Mouse (Mus musculus): ENCODE results near the gene Mrps26. TPM values are rescaled to one million over a fixed set of nuclear protein-coding genes. Genes with fewer than 3 reads are reported as not detected.
A peak's percentile ranks its signal among the peaks of the same experiment; 100 is the strongest.

Gene Mrps26
- polyA plus RNA-seq, 1 experiment from 2014 or later: 97.0 TPM

GRCm38 (mm10) chr2:130577021-130577420, 13.5 kb downstream of the Mrps26 start:
- Histone ChIP-seq H3K9ac (no peak overlapping the region), H3K9me3 (no peaks in the 10 kb centered on the region), H3K4me1 (peaks cover 17% of the 10 kb centered on the region; the same call in 1 of the 2 replicates), H3K27me3 (replicated peaks) (peaks cover 78% of the 10 kb centered on the region), H3K36me3 (replicated peaks) (no peaks in the 10 kb centered on the region), H3K4me2 (peak overlapping the region; percentile 50; the same call in 1 of the 2 replicates), H3K4me3 (no peak overlapping the region), H3K27ac (no peak overlapping the region)
- WGBS: 5% methylated on average over 9 of the region's 9 CpGs
- no peak for ATAC-seq (replicated peaks)

GRCm38 (mm10) chr2:130577632-130578031, 14.1 kb downstream of the Mrps26 start:
- WGBS: 5% methylated on average over 12 of the region's 12 CpGs
- no peak overlapping the region for H3K4me3 ChIP-seq
- peaks cover 17% of the 10 kb centered on the region; the same call in 1 of the 2 replicates for H3K4me1 ChIP-seq
- no peak overlapping the region for H3K9ac ChIP-seq
- H3K9me3 ChIP-seq: no peaks in the 10 kb centered on the region
- H3K4me2 ChIP-seq: no peak overlapping the region
- no peak overlapping the region for H3K27ac ChIP-seq
- H3K27me3 ChIP-seq (replicated peaks): peaks cover 84% of the 10 kb centered on the region
- 0 out of 2 replicates have a peak, but pooled peaks have one; percentile 7 for ATAC-seq (replicated peaks)
- no peaks in the 10 kb centered on the region for H3K36me3 ChIP-seq (replicated peaks)

GRCm38 (mm10) chr2:130578148-130578547, 14.6 kb downstream of the Mrps26 start:
- no peak overlapping the region for H3K9ac ChIP-seq
- H3K4me1 ChIP-seq: peaks cover 17% of the 10 kb centered on the region; the same call in 1 of the 2 replicates
- H3K36me3 ChIP-seq (replicated peaks): no peaks in the 10 kb centered on the region
- no peak overlapping the region for H3K27ac ChIP-seq
- H3K9me3 ChIP-seq: no peaks in the 10 kb centered on the region
- peaks cover 88% of the 10 kb centered on the region for H3K27me3 ChIP-seq (replicated peaks)
- H3K4me2 ChIP-seq: no peak overlapping the region
- 7% methylated on average over 11 of the region's 11 CpGs for WGBS
- no peak for ATAC-seq (replicated peaks)
- no peak overlapping the region for H3K4me3 ChIP-seq

- Histone ChIP-seq H3K36me3 (replicated peaks) (no peaks in the 10 kb centered on the region), H3K27ac (no peak overlapping the region), H3K9ac (no peak overlapping the region), H3K4me1 (peaks cover 17% of the 10 kb centered on the region; the same call in 1 of the 2 replicates), H3K4me2 (no peak overlapping the region), H3K9me3 (no peaks in the 10 kb centered on the region), H3K4me3 (no peak overlapping the region), H3K27me3 (replicated peaks) (peaks cover 81% of the 10 kb centered on the region)
- 6% methylated on average over 8 of the region's 8 CpGs for WGBS
- no peak for ATAC-seq (replicated peaks)
Measured at GRCm38 (mm10) chr2:130579791-130580190, 16.2 kb downstream of the Mrps26 start.

GRCm38 (mm10) chr2:130581201-130581600, 17.7 kb downstream of the Mrps26 start:
- H3K4me2 ChIP-seq: peak overlapping the region; percentile 45
- H3K4me1 ChIP-seq: peaks cover 14% of the 10 kb centered on the region; the same call in 1 of the 2 replicates
- H3K9me3 ChIP-seq: no peaks in the 10 kb centered on the region
- ATAC-seq (replicated peaks): no peak
- 3% methylated on average over 16 of the region's 16 CpGs for WGBS
- H3K27ac ChIP-seq: no peak overlapping the region
- peaks cover 67% of the 10 kb centered on the region for H3K27me3 ChIP-seq (replicated peaks)
- H3K36me3 ChIP-seq (replicated peaks): no peaks in the 10 kb centered on the region
- no peak overlapping the region for H3K9ac ChIP-seq
- H3K4me3 ChIP-seq: peak overlapping the region; percentile 27

DNA sequence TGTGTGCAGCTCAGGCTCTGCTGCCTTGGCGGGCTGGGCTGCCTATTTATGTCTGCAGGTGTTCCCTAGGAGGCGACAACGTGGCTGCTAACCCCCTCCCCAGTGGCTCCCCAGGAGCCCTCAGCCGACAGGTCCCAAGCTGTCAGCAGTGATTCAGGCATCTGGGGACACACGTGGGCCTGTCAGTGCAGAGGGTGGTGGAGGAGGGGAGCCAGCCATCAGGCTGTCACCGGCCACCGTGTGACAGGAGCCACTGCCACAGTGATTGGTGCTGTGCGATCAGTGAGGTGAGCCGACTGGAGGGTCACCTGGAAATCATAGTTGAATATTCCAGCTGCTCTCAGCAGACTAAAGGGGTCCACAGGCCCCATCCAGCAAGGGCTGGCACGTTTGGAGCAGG, 19.0 kb downstream of the Mrps26 start, which contains the start of gene Avp:
Gene Avp, minus strand, starts transcription at position 3 of the 400 bp plus-strand sequence.
- H3K27me3 ChIP-seq (replicated peaks): peaks cover 54% of the 10 kb centered on the region
- H3K4me1 ChIP-seq: peaks cover 10% of the 10 kb centered on the region; the same call in 1 of the 2 replicates
- H3K9ac ChIP-seq: no peak within 1 kb of the TSS
- no peak within 1 kb of the TSS; the same call in 1 of the 2 replicates for H3K4me3 ChIP-seq
- no peak; the same call in 1 of the 2 replicates for ATAC-seq (replicated peaks)
- H3K9me3 ChIP-seq: no peaks in the 10 kb centered on the region
- no peak within 1 kb of the TSS for H3K27ac ChIP-seq
- no peaks in the 10 kb centered on the region for H3K36me3 ChIP-seq (replicated peaks)
- 33% methylated on average over 10 of the region's 10 CpGs for WGBS
- H3K4me2 ChIP-seq: no peak within 1 kb of the TSS

GRCm38 (mm10) chr2:130583902-130584560, 20.5 kb downstream of the Mrps26 start:
- Histone ChIP-seq H3K36me3 (replicated peaks) (no peaks in the 10 kb centered on the region), H3K9me3 (no peaks in the 10 kb centered on the region), H3K4me2 (no peak overlapping the region), H3K4me3 (no peak overlapping the region), H3K9ac (no peak overlapping the region), H3K4me1 (peaks cover 10% of the 10 kb centered on the region; the same call in 1 of the 2 replicates), H3K27ac (no peak overlapping the region), H3K27me3 (replicated peaks) (peaks cover 39% of the 10 kb centered on the region)
- WGBS: 80% methylated on average over 10 of the region's 10 CpGs
- no peak for ATAC-seq (replicated peaks)

DNA sequence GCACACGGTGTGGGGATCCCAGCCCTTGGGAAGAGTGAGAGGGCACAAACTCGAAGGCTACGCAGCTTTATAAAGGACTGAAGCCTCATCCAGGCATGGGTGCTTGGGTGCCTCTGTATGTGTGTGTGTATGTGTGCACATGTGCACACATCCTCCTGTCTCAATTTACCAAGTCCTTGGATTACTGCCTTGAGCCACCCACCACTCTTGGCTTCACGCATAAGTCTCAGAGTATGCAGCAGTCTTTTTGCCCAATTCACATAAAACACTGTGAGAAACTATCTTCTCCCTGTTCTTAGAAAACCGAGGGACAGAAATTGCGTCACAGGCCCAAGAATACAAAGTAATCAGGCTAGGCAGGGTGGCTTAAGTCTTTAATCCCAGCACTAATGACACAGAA, 22.5 kb downstream of the Mrps26 start:
- H3K36me3 ChIP-seq (replicated peaks): no peaks in the 10 kb centered on the region; the same call in 1 of the 2 replicates
- H3K27me3 ChIP-seq (replicated peaks): peaks cover 19% of the 10 kb centered on the region
- H3K4me3 ChIP-seq: no peak overlapping the region
- 83% methylated on average over 6 of the region's 6 CpGs for WGBS
- peaks cover 1% of the 10 kb centered on the region; the same call in 1 of the 2 replicates for H3K4me1 ChIP-seq
- no peak overlapping the region for H3K27ac ChIP-seq
- no peak overlapping the region for H3K4me2 ChIP-seq
- no peak overlapping the region for H3K9ac ChIP-seq
- no peaks in the 10 kb centered on the region for H3K9me3 ChIP-seq
- no peak for ATAC-seq (replicated peaks)

DNA sequence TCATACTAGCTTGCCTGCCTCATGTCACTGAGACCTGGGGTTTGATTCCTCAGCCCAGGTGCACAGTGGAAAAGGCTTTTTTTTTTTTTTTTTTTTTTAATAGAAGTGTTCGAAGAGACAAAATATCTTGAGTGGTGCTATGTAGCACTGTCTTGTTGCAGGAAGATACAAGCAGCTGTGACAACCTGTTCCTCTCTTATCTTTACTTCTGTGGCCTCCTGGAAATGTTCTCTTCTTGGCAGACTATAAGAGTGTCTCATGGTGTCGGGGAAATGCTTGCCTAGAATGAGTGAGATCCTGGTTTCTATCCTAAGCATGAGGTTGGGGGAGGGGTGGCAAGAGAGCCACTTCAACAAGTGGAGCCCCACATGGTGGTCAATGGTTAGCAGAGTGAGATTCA, 24.8 kb downstream of the Mrps26 start:
- no peaks in the 10 kb centered on the region for H3K9me3 ChIP-seq
- no peak overlapping the region for H3K4me2 ChIP-seq
- H3K36me3 ChIP-seq (replicated peaks): no peaks in the 10 kb centered on the region; the same call in 1 of the 2 replicates
- H3K9ac ChIP-seq: no peak overlapping the region
- no peak overlapping the region for H3K27ac ChIP-seq
- H3K4me1 ChIP-seq: no peaks in the 10 kb centered on the region
- no peak for ATAC-seq (replicated peaks)
- H3K27me3 ChIP-seq (replicated peaks): no peaks in the 10 kb centered on the region
- H3K4me3 ChIP-seq: no peak overlapping the region
- WGBS: 87% methylated on average over 2 of the region's 2 CpGs

GRCm38 (mm10) chr2:130589157-130589556, 25.6 kb downstream of the Mrps26 start:
- H3K4me1 ChIP-seq: no peaks in the 10 kb centered on the region
- H3K27me3 ChIP-seq (replicated peaks): no peaks in the 10 kb centered on the region
- no peak overlapping the region for H3K4me2 ChIP-seq
- H3K36me3 ChIP-seq (replicated peaks): no peaks in the 10 kb centered on the region; the same call in 1 of the 2 replicates
- H3K9me3 ChIP-seq: no peaks in the 10 kb centered on the region
- WGBS: 66% methylated on average over 4 of the region's 4 CpGs
- ATAC-seq (replicated peaks): no peak
- H3K9ac ChIP-seq: no peak overlapping the region
- no peak overlapping the region for H3K4me3 ChIP-seq
- H3K27ac ChIP-seq: no peak overlapping the region

- Histone ChIP-seq H3K4me3 (no peak overlapping the region), H3K4me2 (no peak overlapping the region), H3K27me3 (replicated peaks) (no peaks in the 10 kb centered on the region), H3K36me3 (replicated peaks) (no peaks in the 10 kb centered on the region; the same call in 1 of the 2 replicates), H3K4me1 (no peaks in the 10 kb centered on the region), H3K27ac (no peak overlapping the region), H3K9me3 (no peaks in the 10 kb centered on the region), H3K9ac (no peak overlapping the region)
- WGBS: 94% methylated on average over 2 of the region's 2 CpGs
- ATAC-seq (replicated peaks): no peak
Measured at GRCm38 (mm10) chr2:130589761-130590160, 26.2 kb downstream of the Mrps26 start.

- no peaks in the 10 kb centered on the region for H3K9me3 ChIP-seq
- no peak for ATAC-seq (replicated peaks)
- H3K27me3 ChIP-seq (replicated peaks): no peaks in the 10 kb centered on the region
- no peaks in the 10 kb centered on the region; the same call in 1 of the 2 replicates for H3K36me3 ChIP-seq (replicated peaks)
- H3K4me3 ChIP-seq: no peak overlapping the region
- H3K4me1 ChIP-seq: no peaks in the 10 kb centered on the region
- H3K9ac ChIP-seq: no peak overlapping the region
- WGBS: 96% methylated on average over 2 of the region's 2 CpGs
- no peak overlapping the region for H3K4me2 ChIP-seq
- H3K27ac ChIP-seq: no peak overlapping the region
Measured at GRCm38 (mm10) chr2:130591016-130591415, 27.5 kb downstream of the Mrps26 start.

DNA sequence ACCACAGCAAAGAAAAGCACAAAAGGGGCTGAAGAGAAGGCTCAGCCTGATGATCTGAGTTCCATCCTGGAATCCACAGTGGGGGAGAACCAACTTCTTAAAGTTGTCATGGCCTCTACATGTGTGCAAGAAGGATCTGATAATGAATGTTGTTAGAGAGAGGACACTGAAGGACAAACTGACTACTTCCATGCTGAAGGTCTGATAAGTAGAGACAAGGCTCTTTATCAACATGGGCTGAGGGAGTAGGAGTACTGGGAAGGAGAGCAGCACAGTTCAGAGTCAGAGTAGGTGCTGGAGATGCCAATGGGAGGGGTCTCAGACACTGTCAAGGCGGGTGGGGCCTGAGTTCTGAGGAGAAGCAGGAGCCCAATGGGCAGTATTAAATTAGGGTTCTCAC, 32.1 kb downstream of the Mrps26 start:
- Histone ChIP-seq H3K27ac (no peak overlapping the region), H3K9me3 (no peaks in the 10 kb centered on the region), H3K4me1 (no peaks in the 10 kb centered on the region), H3K36me3 (replicated peaks) (peaks cover 18% of the 10 kb centered on the region), H3K9ac (no peak overlapping the region), H3K27me3 (replicated peaks) (no peaks in the 10 kb centered on the region), H3K4me2 (no peak overlapping the region), H3K4me3 (no peak overlapping the region)
- no peak for ATAC-seq (replicated peaks)
- 76% methylated on average over 1 of the region's 1 CpGs for WGBS

Data from midbrain, embryonic 15.5 days (tissue).